Mouse (Mus musculus): Measurements from ENCODE around the gene Nucb2. TPM values are rescaled to one million over a fixed set of nuclear protein-coding genes. Genes with fewer than 3 reads are reported as not detected.

The Nucb2 gene
- polyA plus RNA-seq (2012; rRNA removed) = 18.7 and 20.0 TPM in 2 replicates

GRCm38 (mm10) chr7:116503879-116504817 is at the start of gene Nucb2:
Gene Nucb2 (plus strand): TSS chr7:116504369.

Other genes with a start within 250 kb of the Nucb2 start
- gene Plekha7, start 196.0 kb upstream of the Nucb2 start, polyA plus RNA-seq (2012; rRNA removed) = 14.5 and 15.7 TPM in 2 replicates
- gene Rps13, start 170.2 kb upstream of the Nucb2 start, polyA plus RNA-seq (2012; rRNA removed) = 889 and 929 TPM in 2 replicates
- 14.5 and 15.4 TPM in 2 replicates for gene Pik3c2a, start 60.9 kb upstream of the Nucb2 start, polyA plus RNA-seq (2012; rRNA removed)